Mouse (Mus musculus): Measurements from ENCODE around the gene En1.

DNA sequence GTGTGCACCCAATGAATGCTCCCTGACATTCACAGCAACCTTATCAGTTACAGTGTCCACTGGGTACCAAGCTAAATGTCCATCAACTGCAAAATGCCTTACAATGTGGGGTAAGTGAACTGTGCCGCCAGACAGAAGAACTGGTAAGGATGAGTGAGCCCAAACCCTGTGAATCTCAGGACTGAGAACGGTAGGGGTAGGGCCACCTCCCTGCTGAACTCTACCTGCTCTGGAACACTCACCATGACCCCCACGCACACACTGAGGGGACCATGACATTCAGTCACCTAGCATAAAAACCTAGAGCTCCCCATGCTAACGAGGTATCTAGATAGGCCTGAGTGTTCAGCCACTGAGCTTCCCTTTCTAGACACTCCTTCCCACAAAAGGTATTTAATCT, 20.9 kb upstream of the En1 start:
- TF ChIP-seq CTCF (IDR thresholded peaks at IDR 0.05 in 2 of 3, conservative IDR thresholded peaks at IDR 0.05 in 1 of 3; ENCODE audit: control insufficient read depth in 1 of 3, insufficient read depth in 1 of 3, low read depth in 2 of 3, low read length in 3 of 3, poor library complexity in 1 of 3, severe bottlenecking in 1 of 3): no peak
- TF ChIP-seq SIN3A (IDR thresholded peaks at IDR 0.05; ENCODE audit: low read length): no peak
- TF ChIP-seq MAX (IDR thresholded peaks at IDR 0.05; ENCODE audit: low read length): no peak
- TF ChIP-seq POLR2A (IDR thresholded peaks at IDR 0.05; ENCODE audit: control insufficient read depth in 1 of 2, insufficient read depth in 1 of 2, low read depth in 1 of 2, low read length in 2 of 2, poor library complexity in 1 of 2): no peak
- no peak for TF ChIP-seq RAD21 (IDR thresholded peaks at IDR 0.05; ENCODE audit: low read depth, low read length)
- no peak for TF ChIP-seq ZMIZ1 (IDR thresholded peaks at IDR 0.05; ENCODE audit: low read depth, low read length)
- TF ChIP-seq NRF1 (IDR thresholded peaks at IDR 0.05; ENCODE audit: insufficient read depth, low read depth, low read length, poor library complexity, severe bottlenecking): no peak
- TF ChIP-seq MXI1 (IDR thresholded peaks at IDR 0.05; ENCODE audit: low read depth, low read length): no peak
- TF ChIP-seq MAZ (IDR thresholded peaks at IDR 0.05; ENCODE audit: low read depth, low read length): no peak
- no peak for TF ChIP-seq TAL1 (IDR thresholded peaks at IDR 0.05; ENCODE audit: low read length)
